8 mouse cellular contexts compared by ENCODE assay signal in genomic region chr11:78095144-78095516, GRCm38 (mm10). TPM values are rescaled to one million over a fixed set of nuclear protein-coding genes. Genes with fewer than 3 reads are reported as not detected.
DNase-seq lines count a peak whose midpoint lies in the region; ATAC-seq and TF ChIP-seq lines count a peak whose summit lies in the region.

No protein-coding gene starts in this region.

- H3K36me3 ChIP-seq in heart, adult 2 months (ENCODE audit: control insufficient read depth, insufficient read depth, low read length): peaks cover 16% of the 10 kb centered on the region
- no peaks in the 10 kb centered on the region for H3K36me3 ChIP-seq in thymus, adult 2 months (ENCODE audit: control insufficient read depth, insufficient read depth, low read length)
- no peaks in the 10 kb centered on the region for H3K36me3 ChIP-seq in liver, embryonic 14.5 days (replicated peaks; ENCODE audit: control insufficient read depth, insufficient read depth, low read depth)

- H3K4me2 ChIP-seq in liver, embryonic 14.5 days (ENCODE audit: low read depth): peak overlapping the region; percentile 75

- H3K4me1 ChIP-seq in heart, adult 2 months (ENCODE audit: control insufficient read depth, insufficient read depth, low read length): peaks cover 5% of the 10 kb centered on the region; the same call in 1 of the 2 replicates
- peaks cover 4% of the 10 kb centered on the region; the same call in 1 of the 2 replicates for H3K4me1 ChIP-seq in thymus, adult 2 months (replicated peaks; ENCODE audit: control insufficient read depth, insufficient read depth, low read length)
- H3K4me1 ChIP-seq in liver, embryonic 14.5 days (replicated peaks; ENCODE audit: control insufficient read depth in 2 of 2, insufficient read depth in 2 of 2, low read length in 1 of 2): peaks cover 0 to 14% of the 10 kb centered on the region in 2 experiments; a peak in 2 of 4 replicates

- H3K27ac ChIP-seq in heart, adult 2 months: peak overlapping the region; percentile 97
- H3K27ac ChIP-seq in thymus, adult 2 months (ENCODE audit: control insufficient read depth, insufficient read depth, low read length): no peak overlapping the region
- H3K27ac ChIP-seq in liver, embryonic 14.5 days: no peak overlapping the region

- no peak for ATAC-seq in liver, embryonic 14.5 days (ENCODE audit: insufficient read depth)

- TF ChIP-seq CTCF in heart, adult 2 months (IDR thresholded peaks at IDR 0.05): no peak
- no peak for TF ChIP-seq CTCF in thymus, adult 2 months (IDR thresholded peaks at IDR 0.05; ENCODE audit: borderline replicate concordance, control insufficient read depth, extremely low read depth, insufficient read depth, low read length, poor library complexity)
- TF ChIP-seq CTCF in liver, embryonic 14.5 days (IDR thresholded peaks at IDR 0.05; ENCODE audit: low read depth): no peak

- peaks cover 2% of the 10 kb centered on the region; the same call in 1 of the 2 replicates for H3K79me2 ChIP-seq in heart, adult 2 months (replicated peaks; ENCODE audit: control insufficient read depth, insufficient read depth, low read length)

- no peak for TF ChIP-seq EP300 in heart, adult 2 months (IDR thresholded peaks at IDR 0.05; ENCODE audit: insufficient read depth, low read depth, low read length)
- no peak for TF ChIP-seq EP300 in liver, embryonic 14.5 days (IDR thresholded peaks at IDR 0.05; ENCODE audit: low read depth)

- no peak for DNase-seq in heart, adult 2 months
- no peak for DNase-seq in heart, adult 11 months
- DNase-seq in thymus, adult 2 months: no peak
- DNase-seq in thymus, postnatal 4 days: no peak
- no peak for DNase-seq in liver, embryonic 14.5 days (ENCODE audit: low read depth in 3 of 3, low spot score in 3 of 3)
- DNase-seq in cerebellum, adult 9-10 months: no peak
- no peak for DNase-seq in spleen, postnatal 10 days (ENCODE audit: low spot score in 2 of 2)
- no peak for DNase-seq in layer of hippocampus, adult 18-20 months (ENCODE audit: low spot score in 2 of 2)

- H3K27me3 ChIP-seq in heart, adult 2 months (ENCODE audit: control insufficient read depth, insufficient read depth, low read length): no peaks in the 10 kb centered on the region
- no peaks in the 10 kb centered on the region for H3K27me3 ChIP-seq in thymus, adult 2 months (ENCODE audit: control insufficient read depth, insufficient read depth, low read length)
- no peaks in the 10 kb centered on the region for H3K27me3 ChIP-seq in liver, embryonic 14.5 days (ENCODE audit: control insufficient read depth, insufficient read depth, low read length)

- WGBS in heart, adult 2 months: 3% methylated on average over 5 of the region's 5 CpGs
- WGBS in thymus, adult 2 months: 34% methylated on average over 5 of the region's 5 CpGs
- WGBS in liver, embryonic 14.5 days (ENCODE audit: insufficient replicate concordance): 28% methylated on average over 5 of the region's 5 CpGs

- peak overlapping the region; percentile 92 for H3K9ac ChIP-seq in heart, adult 2 months (ENCODE audit: low read depth, low read length)
- H3K9ac ChIP-seq in liver, embryonic 14.5 days (replicated peaks): peak overlapping the region; percentile 23

- H3K9me3 ChIP-seq in liver, embryonic 14.5 days (ENCODE audit: control insufficient read depth, low read length): no peaks in the 10 kb centered on the region

- no peak for TF ChIP-seq POLR2A in heart, adult 2 months (IDR thresholded peaks at IDR 0.05; ENCODE audit: insufficient read depth, low read depth, low read length)
- TF ChIP-seq POLR2A in thymus, adult 2 months (IDR thresholded peaks at IDR 0.05; ENCODE audit: control insufficient read depth, extremely low read depth, insufficient read depth, low read length, poor library complexity): no peak

- H3K4me3 ChIP-seq in heart, adult 2 months: peak overlapping the region; percentile 88
- peak overlapping the region; percentile 64 for H3K4me3 ChIP-seq in thymus, adult 2 months (ENCODE audit: control insufficient read depth, insufficient read depth, low read length)
- H3K4me3 ChIP-seq in liver, embryonic 14.5 days (ENCODE audit: insufficient read depth in 1 of 2, low read depth in 2 of 2, low read length in 2 of 2): peak overlapping the region; percentile 56 to 93

- intact Hi-C loops in heart, adult 2 months (cut with DNase I): loop anchor here (5.0 kb wide), 1 partner anchor 47 kb away; no protein-coding TSS in a partner anchor

RNA-seq across cellular contexts. Expression of gene Fam222b, which starts 0.7 kb away (rescaled TPM):
- 10 to 100 TPM; 10.4 to 11.4 TPM for total RNA-seq in heart, adult 2 months (2021)
- 11.9 and 12.6 TPM in 2 replicates for polyA plus RNA-seq in heart, adult 2 months (2012; rRNA removed)
- 17.6 and 18.9 TPM in 2 replicates for polyA plus RNA-seq in thymus, adult 2 months (2012; rRNA removed)
- 2.5 and 3.1 TPM in 2 replicates for polyA plus RNA-seq in liver, embryonic 14.5 days (2012; rRNA removed)
- 3.8 and 4.1 TPM in 2 replicates for polyA plus RNA-seq in liver, embryonic 14.5 days (2014; fragmentation: Nextera tagmentation; extraction: Ambion mirVana)
- total RNA-seq in layer of hippocampus, adult 18-20 months (2021): 10 to 100 TPM; 29.7 to 30.5 TPM

RNA-seq across cellular contexts. Expression of gene Eral1, which starts 14.9 kb away (rescaled TPM):
- 10 to 100 TPM; 25.0 to 28.2 TPM for total RNA-seq in heart, adult 2 months (2021)
- 34.9 and 42.4 TPM in 2 replicates for polyA plus RNA-seq in heart, adult 2 months (2012; rRNA removed)
- polyA plus RNA-seq in thymus, adult 2 months (2012; rRNA removed): 41.7 and 45.7 TPM in 2 replicates
- 9.8 and 10.2 TPM in 2 replicates for polyA plus RNA-seq in liver, embryonic 14.5 days (2012; rRNA removed)
- 14.9 and 16.6 TPM in 2 replicates for polyA plus RNA-seq in liver, embryonic 14.5 days (2014; fragmentation: Nextera tagmentation; extraction: Ambion mirVana)
- 10 to 100 TPM; 19.2 to 19.7 TPM for total RNA-seq in layer of hippocampus, adult 18-20 months (2021)

RNA-seq across cellular contexts. Expression of gene Flot2, which starts 57.4 kb away (rescaled TPM):
- 10 to 100 TPM; 51.7 to 59.9 TPM for total RNA-seq in heart, adult 2 months (2021)
- polyA plus RNA-seq in heart, adult 2 months (2012; rRNA removed): 118 and 172 TPM in 2 replicates
- polyA plus RNA-seq in thymus, adult 2 months (2012; rRNA removed): 124 and 136 TPM in 2 replicates
- 17.9 and 18.3 TPM in 2 replicates for polyA plus RNA-seq in liver, embryonic 14.5 days (2012; rRNA removed)
- polyA plus RNA-seq in liver, embryonic 14.5 days (2014; fragmentation: Nextera tagmentation; extraction: Ambion mirVana): 16.7 and 20.4 TPM in 2 replicates
- 10 to 100 TPM; 73.6 to 75.9 TPM for total RNA-seq in layer of hippocampus, adult 18-20 months (2021)
